Mouse (Mus musculus): ENCODE results near the gene Stpg1. TPM values are rescaled to one million over a fixed set of nuclear protein-coding genes. Genes with fewer than 3 reads are reported as not detected.
A peak's percentile ranks its signal among the peaks of the same experiment; 100 is the strongest.

Stpg1 gene
- total RNA-seq, 2 experiments from 2014 or later: 0.57 to 1.7 TPM

GRCm38 (mm10) chr4:135514925-135515324, 20.3 kb downstream of the Stpg1 start:
- no peak overlapping the region for H3K27ac ChIP-seq
- DNase-seq (ENCODE audit: extremely low spot score in 1 of 2, low spot score in 2 of 2): no peak
- H3K4me3 ChIP-seq: no peak overlapping the region
- no peak for TF ChIP-seq CTCF (IDR thresholded peaks at IDR 0.05)
- intact Hi-C loops (cut with DNase I): no loop called here

GRCm38 (mm10) chr4:135516351-135517316, 22.0 kb downstream of the Stpg1 start:
- intact Hi-C loops (cut with DNase I): loop anchor here (1.0 kb wide), 1 partner anchor 151 kb away; no protein-coding TSS in a partner anchor
- peak in 1 of 2 experiments; percentile 35 for DNase-seq (ENCODE audit: extremely low spot score in 1 of 2, low spot score in 2 of 2)
- no peak overlapping the region for H3K4me3 ChIP-seq
- peak; percentile 72 for TF ChIP-seq CTCF (IDR thresholded peaks at IDR 0.05)
- no peak overlapping the region for H3K27ac ChIP-seq

- intact Hi-C loops (cut with DNase I): no loop called here
- no peak overlapping the region for H3K27ac ChIP-seq
Measured at GRCm38 (mm10) chr4:135518135-135518534, 23.5 kb downstream of the Stpg1 start.

DNA sequence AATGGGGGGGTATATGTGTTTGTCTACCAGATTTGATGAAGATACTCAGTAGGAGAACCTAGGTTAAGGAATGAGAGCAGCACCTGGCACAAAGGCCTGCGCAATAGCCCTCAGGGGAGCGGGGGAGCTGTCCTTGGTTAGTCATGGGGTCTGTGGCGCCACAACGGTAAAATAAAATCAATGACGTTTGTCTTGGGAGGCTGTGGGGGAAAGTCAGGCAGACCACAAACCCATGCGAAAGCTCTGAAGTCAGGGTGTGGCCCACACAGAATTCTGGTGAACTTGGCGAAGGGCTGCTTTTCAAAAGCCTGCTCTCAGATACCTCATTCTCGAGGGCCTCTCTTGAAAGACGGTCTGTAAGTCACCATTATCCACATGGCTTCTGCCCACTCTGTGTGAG, 25.8 kb downstream of the Stpg1 start:
- TF ChIP-seq CTCF (IDR thresholded peaks at IDR 0.05): no peak
- no peak for DNase-seq (ENCODE audit: extremely low spot score in 1 of 2, low spot score in 2 of 2)
- intact Hi-C loops (cut with DNase I): no loop called here
- no peak overlapping the region for H3K27ac ChIP-seq
- no peak overlapping the region for H3K4me3 ChIP-seq

More at GRCm38 (mm10) chr4:135518135-135518534, 23.5 kb downstream of the Stpg1 start:
- DNase-seq (ENCODE audit: extremely low spot score in 1 of 2, low spot score in 2 of 2): no peak
- no peak overlapping the region for H3K4me3 ChIP-seq
- TF ChIP-seq CTCF (IDR thresholded peaks at IDR 0.05): no peak

GRCm38 (mm10) chr4:135523939-135524338, 29.3 kb downstream of the Stpg1 start:
- Histone ChIP-seq H3K27ac (no peak overlapping the region), H3K4me3 (no peak overlapping the region)
- DNase-seq (ENCODE audit: extremely low spot score in 1 of 2, low spot score in 2 of 2): no peak
- intact Hi-C loops (cut with DNase I): no loop called here
- no peak for TF ChIP-seq CTCF (IDR thresholded peaks at IDR 0.05)

GRCm38 (mm10) chr4:135525057-135525456, 30.5 kb downstream of the Stpg1 start:
- no peak overlapping the region for H3K27ac ChIP-seq
- intact Hi-C loops (cut with DNase I): no loop called here
- DNase-seq (ENCODE audit: extremely low spot score in 1 of 2, low spot score in 2 of 2): no peak
- no peak overlapping the region for H3K4me3 ChIP-seq
- TF ChIP-seq CTCF (IDR thresholded peaks at IDR 0.05): no peak

- TF ChIP-seq CTCF (IDR thresholded peaks at IDR 0.05): no peak
- intact Hi-C loops (cut with DNase I): no loop called here
- no peak for DNase-seq (ENCODE audit: extremely low spot score in 1 of 2, low spot score in 2 of 2)
- Histone ChIP-seq H3K27ac (no peak overlapping the region), H3K4me3 (no peak overlapping the region)
Measured at GRCm38 (mm10) chr4:135526039-135526710, 31.6 kb downstream of the Stpg1 start.

- no peak for DNase-seq (ENCODE audit: extremely low spot score in 1 of 2, low spot score in 2 of 2)
- Histone ChIP-seq H3K27ac (no peak overlapping the region; the same call in 1 of the 2 replicates), H3K4me3 (no peak overlapping the region)
- intact Hi-C loops (cut with DNase I): no loop called here
- peak; percentile 24 for TF ChIP-seq CTCF (IDR thresholded peaks at IDR 0.05)
Measured at GRCm38 (mm10) chr4:135530270-135530669, 35.7 kb downstream of the Stpg1 start.

DNA sequence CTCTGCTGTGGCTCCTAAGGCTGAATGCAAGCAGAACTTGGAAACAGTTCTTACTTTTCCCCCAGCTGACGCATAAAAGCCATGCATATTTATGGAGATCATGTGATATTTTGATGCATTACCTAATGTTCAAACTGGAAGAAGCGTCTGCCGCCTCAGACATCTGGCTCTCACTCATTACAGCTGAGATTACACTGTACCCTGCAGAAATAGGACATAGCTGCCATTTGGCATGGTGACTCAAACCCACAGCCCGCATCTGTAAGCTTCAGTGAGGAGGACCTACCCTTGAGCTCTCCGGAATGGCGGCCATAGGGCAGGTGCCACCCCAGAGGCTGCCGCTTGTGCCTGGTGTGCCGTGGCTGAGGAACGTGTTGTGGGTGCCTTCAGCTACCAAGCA, 36.6 kb downstream of the Stpg1 start:
- peak overlapping the region; percentile 22; the same call in 1 of the 2 replicates for H3K27ac ChIP-seq
- intact Hi-C loops (cut with DNase I): no loop called here
- DNase-seq (ENCODE audit: extremely low spot score in 1 of 2, low spot score in 2 of 2): peak; percentile 41 to 44
- no peak overlapping the region for H3K4me3 ChIP-seq
- TF ChIP-seq CTCF (IDR thresholded peaks at IDR 0.05): no peak

GRCm38 (mm10) chr4:135531771-135532613, 37.4 kb downstream of the Stpg1 start:
- peak overlapping the region; percentile 22; the same call in 1 of the 2 replicates for H3K27ac ChIP-seq
- intact Hi-C loops (cut with DNase I): no loop called here
- DNase-seq (ENCODE audit: extremely low spot score in 1 of 2, low spot score in 2 of 2): no peak
- no peak overlapping the region for H3K4me3 ChIP-seq
- TF ChIP-seq CTCF (IDR thresholded peaks at IDR 0.05): no peak

- intact Hi-C loops (cut with DNase I): no loop called here
- H3K27ac ChIP-seq: no peak overlapping the region
- TF ChIP-seq CTCF (IDR thresholded peaks at IDR 0.05): no peak
- no peak overlapping the region for H3K4me3 ChIP-seq
- DNase-seq (ENCODE audit: extremely low spot score in 1 of 2, low spot score in 2 of 2): no peak
Measured at GRCm38 (mm10) chr4:135533001-135533400, 38.4 kb downstream of the Stpg1 start.

Data from left cerebral cortex, adult 2 months (tissue).